Mouse (Mus musculus) limb, embryonic 10.5 days (tissue): ENCODE measurements around the gene Olfr800. TPM values are rescaled to one million over a fixed set of nuclear protein-coding genes. Genes with fewer than 3 reads are reported as not detected.

Experiments
- DNase-seq: peaks from one replicate; pipeline ENCODE4 v3.0.0-alpha.2; 2017; ENCODE audit warnings: low spot score
- H3K27ac ChIP-seq: fragments of 300-500 bp; sonication (generic); 2 replicates; pipeline ENCODE4 v1.5.1; 2016; ENCODE audit warnings: mild to moderate bottlenecking
- H3K27me3 ChIP-seq: fragments of 300-500 bp; sonication (generic); 2 replicates; pipeline ENCODE4 v1.6.1; 2016; ENCODE audit warnings: low read depth, mild to moderate bottlenecking; ENCODE audit not compliant: poor library complexity, severe bottlenecking
- H3K36me3 ChIP-seq: fragments of 300-500 bp; sonication (generic); 2 replicates; pipeline ENCODE4 v1.6.1; 2016; ENCODE audit warnings: mild to moderate bottlenecking, moderate library complexity
- H3K4me1 ChIP-seq: fragments of 300-500 bp; sonication (generic); 2 replicates; pipeline ENCODE4 v1.6.1; 2016
- H3K4me3 ChIP-seq: fragments of 300-500 bp; sonication (generic); 2 replicates; pipeline ENCODE4 v1.5.1; 2016; ENCODE audit warnings: mild to moderate bottlenecking, moderate library complexity
- H3K9me3 ChIP-seq: fragments of 300-500 bp; sonication (generic); replicated peaks from 2 replicates; pipeline ENCODE4 v1.6.1; 2016; ENCODE audit warnings: mild to moderate bottlenecking
- WGBS: fragments of 180-500 bp; shearing (Covaris S2); methylation state at CpG from one replicate; pipeline ENCODE4 v1.1.7; 2016; 5-methylcytosine and 5-hydroxymethylcytosine counted together
- polyA plus RNA-seq: library from polyadenylated mRNA; unstranded; fragments of >200 nt; fragmentation: Nextera tagmentation; extraction: Ambion mirVana; gene quantifications from 2 replicates; pipeline ENCODE4 v1.2.1, GENCODE M21; 2016

The Olfr800 gene
- polyA plus RNA-seq, result not detected in 2 replicates

GRCm38 (mm10) chr10:129657394-129657793 is at the start of gene Olfr800:
Gene Olfr800 (plus strand): TSS chr10:129657694.
- H3K36me3 ChIP-seq, result no peaks in the 10 kb centered on the region
- H3K27me3 ChIP-seq, result no peaks in the 10 kb centered on the region
- H3K9me3 ChIP-seq, result no peaks in the 10 kb centered on the region
- no peak within 1 kb of the TSS for H3K4me3 ChIP-seq
- no peak within 1 kb of the TSS for H3K27ac ChIP-seq
- no peaks in the 10 kb centered on the region for H3K4me1 ChIP-seq
- no peak for DNase-seq

GRCm38 (mm10) chr10:129612470-129612869 is 45.0 kb upstream of the Olfr800 start, which contains the start of gene Olfr796:
Gene Olfr796 (minus strand): TSS chr10:129612570.
- 94% methylated on average over 1 of the region's 1 CpGs for WGBS
- no peak within 1 kb of the TSS for H3K27ac ChIP-seq
- H3K36me3 ChIP-seq, result no peaks in the 10 kb centered on the region
- no peaks in the 10 kb centered on the region for H3K27me3 ChIP-seq
- no peak for DNase-seq
- no peak within 1 kb of the TSS for H3K4me3 ChIP-seq
- H3K4me1 ChIP-seq, result no peaks in the 10 kb centered on the region
- H3K9me3 ChIP-seq, result no peaks in the 10 kb centered on the region

GRCm38 (mm10) chr10:129621724-129622123 is 35.8 kb upstream of the Olfr800 start:
- WGBS, result 20% methylated on average over 1 of the region's 1 CpGs
- no peaks in the 10 kb centered on the region for H3K27me3 ChIP-seq
- H3K4me3 ChIP-seq, result no peak overlapping the region
- no peak overlapping the region for H3K27ac ChIP-seq
- no peak for DNase-seq
- H3K4me1 ChIP-seq, result no peaks in the 10 kb centered on the region
- no peaks in the 10 kb centered on the region for H3K9me3 ChIP-seq
- H3K36me3 ChIP-seq, result no peaks in the 10 kb centered on the region

- no peaks in the 10 kb centered on the region for H3K36me3 ChIP-seq
- no peak for DNase-seq
- no peak overlapping the region for H3K27ac ChIP-seq
- H3K9me3 ChIP-seq, result no peaks in the 10 kb centered on the region
- H3K27me3 ChIP-seq, result no peaks in the 10 kb centered on the region
- no peaks in the 10 kb centered on the region for H3K4me1 ChIP-seq
- no peak overlapping the region for H3K4me3 ChIP-seq
Measured at GRCm38 (mm10) chr10:129623251-129623650, 34.2 kb upstream of the Olfr800 start.

GRCm38 (mm10) chr10:129627834-129628233 is 29.7 kb upstream of the Olfr800 start, which contains the start of gene Olfr798:
Gene Olfr798 (minus strand): TSS chr10:129627934.
- no peak within 1 kb of the TSS for H3K27ac ChIP-seq
- WGBS, result 82% methylated on average over 1 of the region's 1 CpGs
- H3K27me3 ChIP-seq, result no peaks in the 10 kb centered on the region
- no peaks in the 10 kb centered on the region for H3K9me3 ChIP-seq
- H3K4me3 ChIP-seq, result no peak within 1 kb of the TSS
- H3K4me1 ChIP-seq, result no peaks in the 10 kb centered on the region
- H3K36me3 ChIP-seq, result no peaks in the 10 kb centered on the region
- no peak for DNase-seq

- H3K36me3 ChIP-seq, result no peaks in the 10 kb centered on the region
- WGBS, result 45% methylated on average over 1 of the region's 1 CpGs
- H3K27ac ChIP-seq, result no peak within 1 kb of the TSS
- no peaks in the 10 kb centered on the region for H3K27me3 ChIP-seq
- H3K9me3 ChIP-seq, result no peaks in the 10 kb centered on the region
- H3K4me1 ChIP-seq, result no peaks in the 10 kb centered on the region
- H3K4me3 ChIP-seq, result no peak within 1 kb of the TSS
- DNase-seq, result no peak
Measured at GRCm38 (mm10) chr10:129637184-129637583, 20.3 kb upstream of the Olfr800 start, which contains the start of gene Olfr799. Gene Olfr799 (plus strand): TSS chr10:129637484.

GRCm38 (mm10) chr10:129651763-129652162 is 5.7 kb upstream of the Olfr800 start:
- no peak for DNase-seq
- H3K9me3 ChIP-seq, result no peaks in the 10 kb centered on the region
- H3K27me3 ChIP-seq, result no peaks in the 10 kb centered on the region
- no peaks in the 10 kb centered on the region for H3K36me3 ChIP-seq
- no peak overlapping the region for H3K27ac ChIP-seq
- no peaks in the 10 kb centered on the region for H3K4me1 ChIP-seq
- 91% methylated on average over 1 of the region's 1 CpGs for WGBS
- H3K4me3 ChIP-seq, result no peak overlapping the region

GRCm38 (mm10) chr10:129673765-129674164 is 16.3 kb downstream of the Olfr800 start, which contains the start of gene Olfr801:
Gene Olfr801 (minus strand): TSS chr10:129673865.
- no peaks in the 10 kb centered on the region for H3K9me3 ChIP-seq
- no peak for DNase-seq
- H3K4me1 ChIP-seq, result no peaks in the 10 kb centered on the region
- H3K27ac ChIP-seq, result no peak within 1 kb of the TSS
- no peak within 1 kb of the TSS for H3K4me3 ChIP-seq
- H3K27me3 ChIP-seq, result no peaks in the 10 kb centered on the region
- 93% methylated on average over 1 of the region's 1 CpGs for WGBS
- no peaks in the 10 kb centered on the region for H3K36me3 ChIP-seq

GRCm38 (mm10) chr10:129688069-129688468 is 30.6 kb downstream of the Olfr800 start, which contains the start of gene Olfr802:
Gene Olfr802 (minus strand): TSS chr10:129688169.
- Histone ChIP-seq H3K27ac (no peak within 1 kb of the TSS), H3K36me3 (no peaks in the 10 kb centered on the region), H3K4me3 (no peak within 1 kb of the TSS), H3K27me3 (no peaks in the 10 kb centered on the region), H3K4me1 (no peaks in the 10 kb centered on the region), H3K9me3 (no peaks in the 10 kb centered on the region)
- DNase-seq, result no peak
- WGBS, result 71% methylated on average over 1 of the region's 1 CpGs

- no peaks in the 10 kb centered on the region for H3K27me3 ChIP-seq
- H3K4me3 ChIP-seq, result no peak within 1 kb of the TSS
- 86% methylated on average over 2 of the region's 2 CpGs for WGBS
- H3K4me1 ChIP-seq, result no peaks in the 10 kb centered on the region
- H3K9me3 ChIP-seq, result no peaks in the 10 kb centered on the region
- H3K36me3 ChIP-seq, result no peaks in the 10 kb centered on the region
- H3K27ac ChIP-seq, result no peak within 1 kb of the TSS
- no peak for DNase-seq
Measured at GRCm38 (mm10) chr10:129694186-129694585, 36.7 kb downstream of the Olfr800 start, which contains the start of gene Olfr803. Gene Olfr803 (minus strand): TSS chr10:129694286.

- Histone ChIP-seq H3K27me3 (no peaks in the 10 kb centered on the region), H3K4me1 (no peaks in the 10 kb centered on the region), H3K4me3 (no peak within 1 kb of the TSS), H3K36me3 (no peaks in the 10 kb centered on the region), H3K9me3 (no peaks in the 10 kb centered on the region), H3K27ac (no peak within 1 kb of the TSS)
- DNase-seq, result no peak
Measured at GRCm38 (mm10) chr10:129702910-129703309, 45.4 kb downstream of the Olfr800 start, which contains the start of gene Olfr804. Gene Olfr804 (plus strand): TSS chr10:129703210.
